Mouse (Mus musculus): ENCODE data around the gene Rps21.

DNA sequence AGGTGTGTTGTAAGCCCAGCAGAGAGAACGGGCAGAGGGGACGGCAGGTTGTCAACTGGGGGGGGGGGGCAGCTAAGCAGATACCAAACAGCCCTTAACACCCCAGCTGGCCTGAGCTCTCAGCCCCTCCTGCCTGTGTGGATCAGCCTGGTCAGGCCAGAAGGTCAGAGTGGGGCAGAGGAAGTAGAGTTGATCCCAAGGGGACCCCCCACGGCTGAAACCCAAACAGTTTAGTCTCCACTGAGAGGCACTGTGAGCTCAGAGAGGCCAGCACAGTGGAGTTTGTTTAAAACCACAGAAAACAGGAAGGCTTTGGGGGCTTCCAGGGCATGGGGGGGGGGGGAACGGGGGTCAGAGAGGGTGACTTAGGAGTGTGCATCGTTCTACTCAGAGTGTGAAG lies 40.3 kb upstream of the Rps21 start:
- TF ChIP-seq GATA1 (IDR thresholded peaks at IDR 0.05; ENCODE audit: low read length) (no peak), TAL1 (IDR thresholded peaks at IDR 0.05; ENCODE audit: low read length) (no peak)
